Mouse (Mus musculus): ENCODE results near the gene Cnot6. TPM values are rescaled to one million over a fixed set of nuclear protein-coding genes. Genes with fewer than 3 reads are reported as not detected.
A peak's percentile ranks its signal among the peaks of the same experiment; 100 is the strongest.

Cnot6 gene
- polyA plus RNA-seq, 1 experiment from 2014 or later = 61.9 TPM

- ATAC-seq (ENCODE audit: borderline replicate concordance, extremely low read depth, low FRiP score, low TSS enrichment) = no peak
- H3K36me3 ChIP-seq = no peaks in the 10 kb centered on the region
- no peak overlapping the region for H3K9ac ChIP-seq
- no peaks in the 10 kb centered on the region for H3K27me3 ChIP-seq
- no peaks in the 10 kb centered on the region for H3K9me3 ChIP-seq
- WGBS = 79% methylated on average over 10 of the region's 10 CpGs
- no peak overlapping the region for H3K27ac ChIP-seq
- no peak overlapping the region for H3K4me3 ChIP-seq
- peaks cover 9% of the 10 kb centered on the region for H3K4me1 ChIP-seq
- no peak overlapping the region for H3K4me2 ChIP-seq
Observed at GRCm38 (mm10) chr11:49651762-49652322, 60.7 kb downstream of the Cnot6 start.

- H3K4me3 ChIP-seq = no peak overlapping the region
- WGBS = 57% methylated on average over 16 of the region's 16 CpGs
- H3K36me3 ChIP-seq = no peaks in the 10 kb centered on the region
- H3K4me2 ChIP-seq = no peak overlapping the region
- peaks cover 9% of the 10 kb centered on the region for H3K4me1 ChIP-seq
- H3K27me3 ChIP-seq = no peaks in the 10 kb centered on the region
- no peak overlapping the region for H3K27ac ChIP-seq
- no peak overlapping the region for H3K9ac ChIP-seq
- ATAC-seq (ENCODE audit: borderline replicate concordance, extremely low read depth, low FRiP score, low TSS enrichment) = no peak
- no peaks in the 10 kb centered on the region for H3K9me3 ChIP-seq
Observed at GRCm38 (mm10) chr11:49650994-49651761, 61.3 kb downstream of the Cnot6 start.

- no peak overlapping the region for H3K9ac ChIP-seq
- H3K4me2 ChIP-seq = no peak overlapping the region
- 51% methylated on average over 18 of the region's 18 CpGs for WGBS
- H3K9me3 ChIP-seq = no peaks in the 10 kb centered on the region
- H3K4me1 ChIP-seq = peaks cover 9% of the 10 kb centered on the region
- no peaks in the 10 kb centered on the region for H3K36me3 ChIP-seq
- no peak overlapping the region for H3K4me3 ChIP-seq
- no peaks in the 10 kb centered on the region for H3K27me3 ChIP-seq
- H3K27ac ChIP-seq = no peak overlapping the region
- ATAC-seq (ENCODE audit: borderline replicate concordance, extremely low read depth, low FRiP score, low TSS enrichment) = no peak
Observed at GRCm38 (mm10) chr11:49650113-49650993, 62.2 kb downstream of the Cnot6 start.

GRCm38 (mm10) chr11:49645677-49646076, 66.8 kb downstream of the Cnot6 start:
- Histone ChIP-seq H3K4me2 (no peak overlapping the region), H3K4me1 (no peaks in the 10 kb centered on the region), H3K4me3 (no peak overlapping the region), H3K27ac (no peak overlapping the region), H3K9me3 (no peaks in the 10 kb centered on the region), H3K9ac (no peak overlapping the region), H3K36me3 (no peaks in the 10 kb centered on the region), H3K27me3 (no peaks in the 10 kb centered on the region)
- 31% methylated on average over 8 of the region's 8 CpGs for WGBS
- peak; percentile 52; the same call in 1 of the 2 replicates for ATAC-seq (ENCODE audit: borderline replicate concordance, extremely low read depth, low FRiP score, low TSS enrichment)

- Histone ChIP-seq H3K4me3 (no peak overlapping the region), H3K27ac (no peak overlapping the region), H3K9me3 (no peaks in the 10 kb centered on the region), H3K9ac (no peak overlapping the region), H3K4me1 (no peaks in the 10 kb centered on the region; the same call in 1 of the 2 replicates), H3K27me3 (peaks cover 37% of the 10 kb centered on the region), H3K36me3 (no peaks in the 10 kb centered on the region), H3K4me2 (no peak overlapping the region)
- 8% methylated on average over 11 of the region's 11 CpGs for WGBS
- ATAC-seq (ENCODE audit: borderline replicate concordance, extremely low read depth, low FRiP score, low TSS enrichment) = no peak
Observed at GRCm38 (mm10) chr11:49636449-49636848, 76.1 kb downstream of the Cnot6 start.

- no peak for ATAC-seq (ENCODE audit: borderline replicate concordance, extremely low read depth, low FRiP score, low TSS enrichment)
- Histone ChIP-seq H3K4me3 (no peak overlapping the region), H3K4me2 (no peak overlapping the region), H3K27me3 (peaks cover 37% of the 10 kb centered on the region), H3K4me1 (no peaks in the 10 kb centered on the region; the same call in 1 of the 2 replicates), H3K36me3 (no peaks in the 10 kb centered on the region), H3K9ac (no peak overlapping the region), H3K27ac (no peak overlapping the region), H3K9me3 (no peaks in the 10 kb centered on the region)
- 59% methylated on average over 6 of the region's 6 CpGs for WGBS
Observed at GRCm38 (mm10) chr11:49635671-49636070, 76.9 kb downstream of the Cnot6 start.

GRCm38 (mm10) chr11:49634101-49634500, 78.4 kb downstream of the Cnot6 start:
- Histone ChIP-seq H3K27me3 (peaks cover 37% of the 10 kb centered on the region), H3K36me3 (no peaks in the 10 kb centered on the region), H3K9ac (no peak overlapping the region), H3K4me2 (peak overlapping the region; percentile 50), H3K4me1 (no peaks in the 10 kb centered on the region; the same call in 1 of the 2 replicates), H3K4me3 (peak overlapping the region; percentile 21; the same call in 1 of the 2 replicates), H3K27ac (no peak overlapping the region), H3K9me3 (no peaks in the 10 kb centered on the region)
- WGBS = 22% methylated on average over 22 of the region's 22 CpGs
- ATAC-seq (ENCODE audit: borderline replicate concordance, extremely low read depth, low FRiP score, low TSS enrichment) = no peak; the same call in 1 of the 2 replicates

- H3K36me3 ChIP-seq = no peaks in the 10 kb centered on the region
Observed at GRCm38 (mm10) chr11:49632256-49632655, 80.3 kb downstream of the Cnot6 start.

GRCm38 (mm10) chr11:49631154-49631553, 81.4 kb downstream of the Cnot6 start:
- H3K27ac ChIP-seq = 0 out of 2 replicates have a peak overlapping the region, but pooled peaks have one; percentile 10
- peaks cover 25% of the 10 kb centered on the region for H3K27me3 ChIP-seq
- WGBS = 27% methylated on average over 3 of the region's 3 CpGs
- no peaks in the 10 kb centered on the region for H3K36me3 ChIP-seq
- no peaks in the 10 kb centered on the region for H3K9me3 ChIP-seq
- no peak overlapping the region for H3K9ac ChIP-seq
- ATAC-seq (ENCODE audit: borderline replicate concordance, extremely low read depth, low FRiP score, low TSS enrichment) = no peak
- no peak overlapping the region for H3K4me3 ChIP-seq
- H3K4me1 ChIP-seq = no peaks in the 10 kb centered on the region; the same call in 1 of the 2 replicates
- no peak overlapping the region for H3K4me2 ChIP-seq

More at GRCm38 (mm10) chr11:49632256-49632655, 80.3 kb downstream of the Cnot6 start:
- no peaks in the 10 kb centered on the region for H3K9me3 ChIP-seq
- ATAC-seq (ENCODE audit: borderline replicate concordance, extremely low read depth, low FRiP score, low TSS enrichment) = no peak; the same call in 1 of the 2 replicates
- H3K4me3 ChIP-seq = no peak overlapping the region
- peak overlapping the region; percentile 4; the same call in 1 of the 2 replicates for H3K27ac ChIP-seq
- H3K4me1 ChIP-seq = no peaks in the 10 kb centered on the region; the same call in 1 of the 2 replicates
- H3K9ac ChIP-seq = no peak overlapping the region
- H3K27me3 ChIP-seq = peaks cover 36% of the 10 kb centered on the region
- WGBS = 45% methylated on average over 2 of the region's 2 CpGs
- no peak overlapping the region for H3K4me2 ChIP-seq

GRCm38 (mm10) chr11:49626748-49627147, 85.8 kb downstream of the Cnot6 start:
- no peak for ATAC-seq (ENCODE audit: borderline replicate concordance, extremely low read depth, low FRiP score, low TSS enrichment)
- Histone ChIP-seq H3K9ac (no peak overlapping the region), H3K27me3 (no peaks in the 10 kb centered on the region), H3K4me2 (no peak overlapping the region), H3K9me3 (no peaks in the 10 kb centered on the region), H3K4me1 (no peaks in the 10 kb centered on the region), H3K4me3 (no peak overlapping the region), H3K36me3 (no peaks in the 10 kb centered on the region), H3K27ac (no peak overlapping the region)
- 67% methylated on average over 8 of the region's 8 CpGs for WGBS

- Histone ChIP-seq H3K4me2 (no peak overlapping the region), H3K9ac (no peak overlapping the region), H3K4me3 (no peak overlapping the region), H3K9me3 (no peaks in the 10 kb centered on the region), H3K4me1 (no peaks in the 10 kb centered on the region), H3K36me3 (no peaks in the 10 kb centered on the region), H3K27ac (no peak overlapping the region), H3K27me3 (no peaks in the 10 kb centered on the region)
- 64% methylated on average over 15 of the region's 15 CpGs for WGBS
- ATAC-seq (ENCODE audit: borderline replicate concordance, extremely low read depth, low FRiP score, low TSS enrichment) = no peak
Observed at GRCm38 (mm10) chr11:49625863-49626262, 86.7 kb downstream of the Cnot6 start.
